Mouse (Mus musculus) embryo, embryonic 10 days (tissue): Measurements from ENCODE around the gene Otop2.
A peak's percentile ranks its signal among the peaks of the same experiment; 100 is the strongest.

Experiments
- DNase-seq: peaks from one replicate; pipeline ENCODE4 v3.0.0-alpha.2; 2015; ENCODE audit warnings: low spot score

The Otop2 gene

GRCm38 (mm10) chr11:115306863-115307262, at the start of gene Otop2:
TSS of gene Otop2 (plus strand) at chr11:115307163.
- no peak for DNase-seq

DNA sequence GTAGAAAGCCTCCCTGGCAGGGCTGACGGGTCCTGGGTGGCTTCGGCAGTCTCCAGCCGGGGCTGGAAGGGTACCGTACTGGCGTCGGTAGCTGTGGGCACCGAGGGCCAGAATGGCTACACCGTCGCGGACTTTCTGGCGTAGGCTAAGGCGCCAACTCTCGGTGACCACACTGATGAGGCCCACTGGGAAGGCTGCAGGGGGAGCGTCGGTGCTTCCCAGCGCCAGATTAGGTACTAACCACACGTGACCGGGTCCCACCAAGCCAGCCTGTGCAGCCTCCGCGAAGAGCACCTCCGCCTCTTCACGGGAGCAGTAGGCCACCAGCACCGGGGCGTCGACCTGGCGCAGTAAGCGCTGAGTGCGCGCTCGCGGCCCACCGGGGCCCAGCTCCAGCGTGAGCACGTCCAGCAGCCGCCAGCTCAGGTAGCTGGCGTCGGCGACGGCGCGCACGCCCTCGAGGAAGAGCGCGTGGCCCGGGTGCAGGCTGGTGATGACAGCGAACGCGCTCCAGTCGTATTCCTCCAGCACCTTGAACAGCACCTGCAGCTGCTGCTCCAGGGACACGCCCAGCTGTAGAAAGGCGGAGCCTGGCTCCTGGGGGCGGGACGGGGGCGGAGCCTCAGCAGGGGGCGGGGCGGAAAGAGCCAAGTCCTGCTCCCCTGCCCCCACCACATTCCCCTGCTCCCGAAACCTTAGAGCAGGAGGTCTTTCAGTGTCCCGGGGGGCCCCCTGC, 49.0 kb upstream of the Otop2 start:
- DNase-seq, result peak; percentile 54

DNA sequence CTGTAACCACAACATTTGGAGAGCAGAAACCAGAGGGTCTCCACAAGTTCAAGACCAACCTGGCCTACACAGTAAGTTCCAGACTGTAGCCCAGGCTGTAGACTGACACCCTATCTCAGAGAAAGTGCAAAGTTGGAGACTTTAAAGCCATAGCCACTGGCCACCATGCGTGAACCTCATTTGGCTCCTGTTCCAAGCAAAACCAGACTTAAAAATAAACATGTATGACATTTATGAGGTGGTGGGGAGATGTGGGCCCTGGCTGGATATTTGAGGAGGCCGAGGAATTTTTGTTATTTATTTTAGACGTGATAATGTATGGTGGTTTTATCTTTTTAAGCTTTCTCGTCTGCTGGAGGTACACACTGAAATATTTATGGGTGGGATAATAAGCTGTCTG, 47.8 kb upstream of the Otop2 start:
- DNase-seq, result no peak

GRCm38 (mm10) chr11:115262954-115263353, 44.0 kb upstream of the Otop2 start:
- DNase-seq, result no peak

- DNase-seq, result no peak
Measured at GRCm38 (mm10) chr11:115264136-115264861, 42.7 kb upstream of the Otop2 start.

GRCm38 (mm10) chr11:115264862-115265668, 41.9 kb upstream of the Otop2 start:
- DNase-seq, result peak; percentile 54

- no peak for DNase-seq
Measured at GRCm38 (mm10) chr11:115265771-115266399, 41.1 kb upstream of the Otop2 start.

DNA sequence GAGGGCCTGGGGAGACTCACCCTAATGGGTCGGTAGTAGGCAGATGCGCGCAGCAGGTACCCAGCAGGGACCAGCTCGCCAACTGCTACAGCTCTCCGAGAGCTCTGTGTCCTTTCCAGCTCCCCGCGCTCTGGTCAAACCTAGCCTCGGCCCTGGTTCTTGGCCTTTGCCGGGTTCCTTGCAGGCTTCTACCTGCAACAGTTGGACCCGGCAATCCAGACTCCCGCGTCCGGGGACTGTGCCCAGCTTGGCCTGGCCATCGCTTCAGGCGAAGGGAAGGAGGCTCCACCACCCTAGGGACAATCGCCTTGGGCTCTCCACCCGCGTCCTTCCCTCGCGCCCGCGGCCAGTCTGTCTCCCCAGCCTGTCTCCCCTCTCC, 40.6 kb upstream of the Otop2 start:
- DNase-seq, result no peak

GRCm38 (mm10) chr11:115267061-115267883, 39.7 kb upstream of the Otop2 start, which contains the start of gene Grin2c:
TSS of gene Grin2c (minus strand) at chr11:115267243.
- no peak for DNase-seq

DNA sequence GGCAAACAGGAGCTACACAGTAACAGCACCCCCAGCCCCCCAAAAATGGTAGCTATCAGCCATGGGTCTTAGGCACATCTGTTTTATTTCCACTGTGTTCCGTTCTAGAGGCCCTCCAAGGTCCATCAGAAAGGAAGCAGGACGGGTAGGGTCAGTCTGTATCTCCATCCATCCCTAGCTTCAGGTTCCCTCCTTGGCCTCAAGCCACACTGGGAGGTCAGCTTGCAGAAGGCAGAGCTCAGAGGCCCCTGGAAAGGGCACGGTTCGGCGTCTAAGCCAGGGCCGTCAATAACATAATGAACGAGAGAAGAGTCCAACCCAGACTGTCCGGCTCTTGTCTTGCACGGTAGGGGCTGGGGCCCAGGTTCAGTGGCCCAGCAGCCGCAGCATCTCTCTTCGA, 39.0 kb upstream of the Otop2 start:
- DNase-seq, result no peak

DNA sequence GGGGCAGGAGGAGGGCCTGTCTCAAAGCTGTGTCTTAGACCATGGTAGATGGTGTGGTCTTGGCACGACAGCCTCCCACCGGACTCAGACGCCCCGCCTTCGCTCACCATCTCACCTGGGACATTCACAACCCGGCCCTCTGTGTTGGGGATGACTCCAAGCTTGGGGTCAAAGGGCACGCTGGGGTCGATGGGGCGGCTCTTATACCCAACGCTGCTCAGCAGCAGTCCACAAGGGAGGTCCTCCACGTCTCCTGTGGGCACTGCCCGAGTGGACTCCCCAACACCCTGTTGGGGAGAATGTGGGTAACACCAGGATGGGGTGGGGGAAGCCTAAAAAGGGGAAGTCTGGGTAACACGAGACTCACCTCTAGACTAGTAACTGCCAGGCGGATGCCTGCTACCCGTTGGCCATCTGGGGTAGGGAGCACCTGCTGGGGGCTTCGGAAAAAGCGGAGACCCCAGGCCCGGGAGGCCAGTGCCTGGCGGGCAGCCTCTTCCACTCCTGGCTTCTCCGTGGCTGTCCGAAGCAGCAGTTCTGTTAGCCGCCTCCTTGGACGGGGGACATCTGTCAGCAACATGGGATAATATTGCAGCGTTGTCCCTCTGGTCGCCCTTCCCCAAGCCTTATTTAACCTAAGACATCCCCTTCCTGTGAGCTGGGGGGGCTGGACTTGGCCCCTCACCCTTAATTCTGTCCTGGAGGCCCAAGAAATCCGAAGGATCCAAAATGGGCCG, 37.5 kb upstream of the Otop2 start:
- no peak for DNase-seq

DNA sequence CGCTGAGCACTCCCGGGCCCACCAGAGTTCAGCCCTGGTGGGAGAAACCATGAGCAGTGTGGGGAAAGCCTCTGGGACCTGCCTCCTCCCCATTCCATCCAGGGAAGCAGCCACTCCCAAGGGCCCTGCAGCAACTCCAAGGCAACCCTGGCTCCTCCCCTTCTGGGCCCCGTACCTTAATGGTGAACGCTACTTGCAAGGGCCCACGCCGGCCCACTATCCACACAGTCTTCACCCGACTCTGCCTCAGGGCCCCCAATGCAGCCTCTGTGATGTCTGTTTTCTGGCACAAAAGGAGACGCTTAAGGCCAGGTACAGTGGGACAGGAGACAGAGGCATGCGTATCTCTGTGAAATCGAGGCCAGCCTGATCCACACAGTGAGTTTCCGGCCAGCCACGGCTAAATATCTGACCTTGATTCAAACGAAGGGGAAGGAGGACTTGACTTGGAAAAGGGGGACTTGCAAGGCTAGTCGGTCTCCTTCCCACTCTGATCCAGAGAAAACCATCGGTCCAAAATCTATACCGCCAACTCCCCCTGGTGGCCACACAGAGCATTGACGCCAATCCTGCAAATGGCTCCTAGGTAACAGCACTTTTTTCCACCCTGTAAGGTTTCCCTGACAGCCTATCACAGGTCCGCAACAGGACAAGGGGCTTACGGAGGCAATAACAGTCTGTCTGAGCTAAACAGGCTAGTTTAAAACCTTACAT, 36.7 kb upstream of the Otop2 start:
- peak; percentile 87 for DNase-seq

DNA sequence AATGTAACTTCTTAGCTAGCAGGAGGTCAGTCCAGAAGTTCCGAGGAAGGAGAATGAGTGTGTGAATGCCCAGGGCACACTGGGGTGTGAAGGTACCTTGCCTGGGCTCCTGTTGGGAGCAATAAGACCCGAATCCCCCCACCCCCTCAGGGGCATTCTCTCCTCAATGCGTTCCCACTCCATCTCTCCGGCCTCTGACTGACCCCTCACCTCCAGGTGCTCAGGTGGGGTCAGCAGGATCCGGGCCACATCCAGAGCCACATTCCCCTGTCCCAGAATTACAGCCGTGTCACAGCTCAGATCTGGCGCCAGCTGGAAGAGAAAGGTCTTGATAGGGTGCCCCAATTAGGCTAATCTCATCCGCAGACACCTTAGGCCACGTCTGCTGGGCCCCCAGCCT, 35.9 kb upstream of the Otop2 start:
- DNase-seq, result no peak

DNA sequence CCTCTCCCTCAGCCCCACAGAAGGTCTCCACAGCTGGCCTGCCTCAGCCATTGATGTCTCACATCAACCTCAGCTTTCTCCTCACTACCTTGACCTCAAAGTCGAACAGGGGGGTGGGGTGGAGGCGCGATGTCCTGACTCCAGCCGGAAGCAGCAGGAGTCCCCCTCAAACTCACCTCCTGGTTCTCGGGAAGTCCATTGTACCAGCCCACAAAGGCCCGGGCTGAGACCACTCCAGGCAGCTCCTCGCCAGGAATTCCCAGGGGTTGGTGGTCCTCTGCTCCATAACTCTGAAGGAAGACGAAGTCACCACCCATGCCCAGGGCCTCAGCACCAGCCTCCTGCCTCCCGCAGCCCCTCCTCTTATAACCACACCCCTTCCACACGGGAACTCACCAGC, 35.5 kb upstream of the Otop2 start:
- no peak for DNase-seq

GRCm38 (mm10) chr11:115272894-115273498, 34.0 kb upstream of the Otop2 start:
- DNase-seq, result no peak

DNA sequence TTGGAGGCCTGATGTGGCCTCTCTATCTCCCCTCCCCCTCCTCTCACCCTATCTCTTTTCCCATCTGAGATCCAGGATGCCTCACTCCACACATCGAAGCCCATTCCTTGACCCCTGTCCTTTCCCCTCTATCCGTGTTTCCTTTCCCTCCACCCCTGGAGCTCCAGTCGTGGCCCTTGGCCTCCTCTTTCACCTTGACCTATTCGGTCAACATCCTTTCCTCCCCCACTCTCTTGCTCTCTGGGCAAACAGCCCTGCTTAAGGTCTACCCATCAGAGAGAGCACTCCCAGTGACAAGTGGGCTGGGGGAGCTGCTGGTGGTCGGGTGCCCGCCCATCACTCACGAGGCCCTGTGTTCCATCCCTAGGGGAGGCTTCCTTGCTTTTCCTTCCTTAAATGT, 33.2 kb upstream of the Otop2 start:
- DNase-seq, result no peak

GRCm38 (mm10) chr11:115274178-115274577, 32.8 kb upstream of the Otop2 start:
- no peak for DNase-seq

DNA sequence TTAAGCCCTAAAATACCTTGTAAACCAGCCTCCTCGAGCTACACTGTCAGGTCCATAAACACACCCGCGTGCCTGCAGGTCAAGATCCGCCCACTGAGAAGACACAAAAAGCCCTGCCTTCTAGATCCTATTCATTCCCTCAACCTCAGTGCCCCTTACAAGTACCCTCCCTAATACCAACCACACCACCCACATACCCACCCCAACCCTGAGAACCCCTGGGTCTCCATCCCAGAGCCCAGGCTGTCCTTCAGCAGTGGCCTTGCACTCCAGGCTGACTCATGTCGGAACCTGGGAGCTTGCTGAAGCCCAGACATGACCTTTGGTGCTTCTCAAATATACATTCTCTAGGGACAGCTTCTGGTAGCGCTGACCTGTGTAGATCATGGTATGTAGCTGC, 32.2 kb upstream of the Otop2 start:
- DNase-seq, result no peak

DNA sequence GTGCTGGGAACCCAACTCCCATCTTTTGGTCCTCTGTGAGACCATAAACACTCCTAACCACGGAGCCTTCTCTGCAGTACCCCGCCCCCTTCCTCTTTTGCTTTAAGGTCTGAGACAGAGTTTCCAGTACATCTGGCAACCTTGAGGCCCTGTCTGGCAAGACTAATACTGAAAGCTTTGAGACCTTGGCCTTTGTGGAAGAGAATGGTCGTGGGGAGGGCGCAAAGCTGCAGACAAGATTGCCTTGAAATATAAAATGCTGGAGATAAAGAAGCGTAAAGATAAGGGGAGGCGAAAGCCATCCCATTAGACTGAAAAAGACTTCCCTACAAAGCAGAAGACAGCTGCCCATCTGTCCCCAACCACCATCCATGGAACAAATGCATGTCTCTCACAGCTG, 31.5 kb upstream of the Otop2 start:
- DNase-seq, result no peak

GRCm38 (mm10) chr11:115275954-115276353, 31.0 kb upstream of the Otop2 start:
- no peak for DNase-seq
